Mouse (Mus musculus) MEL (cell line): Measurements from ENCODE around the gene Msx1. TPM values are rescaled to one million over a fixed set of nuclear protein-coding genes. Genes with fewer than 3 reads are reported as not detected.

Source experiments
- DNase-seq: peaks from one replicate; pipeline ENCODE4 v3.0.0; 2011; ENCODE audit warnings: low read depth, low spot score
- H3K27ac ChIP-seq: 2 replicates; pipeline ENCODE4 v1.5.1; 2012; ENCODE audit warnings: low read depth, mild to moderate bottlenecking, control low read depth, low read length, moderate library complexity; ENCODE audit not compliant: control insufficient read depth
- H3K27me3 ChIP-seq, 2 experiments: fragments of 150-350 bp in 1 of 2; sonication (generic) in 1 of 2; 2 replicates each; pipeline ENCODE4 v1.6.1; 2012; ENCODE audit warnings: low read length in 2 of 2, mild to moderate bottlenecking in 2 of 2, improper control_type of control experiment in 1 of 2, moderate library complexity in 1 of 2; ENCODE audit not compliant: insufficient read depth in 2 of 2, control insufficient read depth in 1 of 2
- H3K36me3 ChIP-seq, 2 experiments: 2 replicates each; pipeline ENCODE4 v1.6.1; 2012 to 2014; ENCODE audit warnings: low read length in 2 of 2, improper control_type of control experiment in 1 of 2, inconsistent platforms in 1 of 2, mild to moderate bottlenecking in 1 of 2; ENCODE audit not compliant: insufficient read depth in 2 of 2, control insufficient read depth in 1 of 2
- H3K4me1 ChIP-seq, 2 experiments: fragments of 150-350 bp in 1 of 2; sonication (generic) in 1 of 2; 2 replicates each; pipeline ENCODE4 v1.6.1; 2012; ENCODE audit warnings: low read length in 2 of 2, improper control_type of control experiment in 1 of 2, mild to moderate bottlenecking in 1 of 2; ENCODE audit not compliant: insufficient read depth in 2 of 2, control insufficient read depth in 1 of 2
- H3K4me3 ChIP-seq, 2 experiments: fragments of 150-350 bp in 1 of 2; sonication (generic) in 1 of 2; 2 replicates each; pipeline ENCODE4 v1.5.1; 2012; ENCODE audit warnings: low read depth in 2 of 2, low read length in 2 of 2, mild to moderate bottlenecking in 2 of 2, moderate library complexity in 2 of 2, control low read depth in 1 of 2, improper control_type of control experiment in 1 of 2; ENCODE audit not compliant: control insufficient read depth in 1 of 2, insufficient read depth in 1 of 2
- H3K79me2 ChIP-seq: 2 replicates; pipeline ENCODE4 v1.6.1; 2012; ENCODE audit warnings: mild to moderate bottlenecking, low read length, moderate library complexity; ENCODE audit not compliant: control insufficient read depth, poor library complexity, insufficient read depth
- H3K9ac ChIP-seq: 2 replicates; pipeline ENCODE4 v1.6.1; 2012; ENCODE audit warnings: low read depth, mild to moderate bottlenecking, control low read depth, low read length, moderate library complexity; ENCODE audit not compliant: control insufficient read depth, poor library complexity, severe bottlenecking
- H3K9me3 ChIP-seq: fragments of 150-350 bp; sonication (generic); replicated peaks from 2 replicates; pipeline ENCODE4 v1.6.1; 2012; ENCODE audit warnings: mild to moderate bottlenecking, low read length, improper control_type of control experiment, moderate library complexity; ENCODE audit not compliant: insufficient read depth
- CHD1 ChIP-seq: IDR thresholded peaks from 2 replicates; pipeline ENCODE4 v1.6.1; 2012; ENCODE audit warnings: low read depth, mild to moderate bottlenecking, inconsistent platforms, low read length, improper control_type of control experiment
- CHD2 ChIP-seq: IDR thresholded peaks from 2 replicates; pipeline ENCODE4 v1.6.1; 2011; ENCODE audit warnings: low read length, improper control_type of control experiment
- CTCF ChIP-seq, 3 experiments: IDR thresholded peaks in 2 of 3; conservative IDR thresholded peaks in 1 of 3; 2 replicates each; pipeline ENCODE4 v1.5.1; 2011 to 2012; ENCODE audit warnings: low read length in 3 of 3, low read depth in 2 of 3, mild to moderate bottlenecking in 2 of 3, improper control_type of control experiment in 1 of 3, inconsistent platforms in 1 of 3, mixed read lengths in 1 of 3, moderate library complexity in 1 of 3; ENCODE audit not compliant: control insufficient read depth in 1 of 3, insufficient read depth in 1 of 3, poor library complexity in 1 of 3, severe bottlenecking in 1 of 3
- E2F4 ChIP-seq: IDR thresholded peaks from 2 replicates; pipeline ENCODE4 v1.6.1; 2011; ENCODE audit warnings: low read depth, low read length, improper control_type of control experiment, borderline replicate concordance
- ELF1 ChIP-seq: IDR thresholded peaks from 2 replicates; pipeline ENCODE4 v1.6.1; 2014; ENCODE audit warnings: low read depth, mild to moderate bottlenecking, inconsistent platforms, low read length, improper control_type of control experiment, moderate library complexity
- EP300 ChIP-seq, 2 experiments: IDR thresholded peaks; 2 replicates each; pipeline ENCODE4 v1.6.1; 2011; ENCODE audit warnings: improper control_type of control experiment in 2 of 2, low read length in 2 of 2, low read depth in 1 of 2, mild to moderate bottlenecking in 1 of 2
- ETS1 ChIP-seq: IDR thresholded peaks from 2 replicates; pipeline ENCODE4 v1.6.1; 2012; ENCODE audit warnings: low read depth, mild to moderate bottlenecking, inconsistent platforms, low read length, improper control_type of control experiment, moderate library complexity
- HCFC1 ChIP-seq: IDR thresholded peaks from 2 replicates; pipeline ENCODE4 v1.6.1; 2012; ENCODE audit warnings: low read depth, mild to moderate bottlenecking, inconsistent platforms, low read length, improper control_type of control experiment, moderate library complexity
- JUND ChIP-seq: IDR thresholded peaks from 2 replicates; pipeline ENCODE4 v1.6.1; 2011; ENCODE audit warnings: low read depth, mild to moderate bottlenecking, improper control_type of control experiment, low read length
- MAX ChIP-seq: IDR thresholded peaks from 2 replicates; pipeline ENCODE4 v1.6.1; 2011; ENCODE audit warnings: low read length, improper control_type of control experiment
- MAZ ChIP-seq: IDR thresholded peaks from 2 replicates; pipeline ENCODE4 v1.6.1; 2012; ENCODE audit warnings: low read depth, mild to moderate bottlenecking, inconsistent platforms, low read length, improper control_type of control experiment
- MEF2A ChIP-seq: IDR thresholded peaks from 2 replicates; pipeline ENCODE4 v1.6.1; 2014; ENCODE audit warnings: low read depth, mild to moderate bottlenecking, inconsistent platforms, low read length, improper control_type of control experiment; ENCODE audit not compliant: poor library complexity, insufficient replicate concordance, severe bottlenecking; ENCODE audit errors: extremely low read depth
- MXI1 ChIP-seq: IDR thresholded peaks from 2 replicates; pipeline ENCODE4 v1.6.1; 2011; ENCODE audit warnings: mild to moderate bottlenecking, low read depth, low read length, improper control_type of control experiment
- MYB ChIP-seq: IDR thresholded peaks from 2 replicates; pipeline ENCODE4 v1.6.1; 2011; ENCODE audit warnings: mild to moderate bottlenecking, low read depth, low read length, improper control_type of control experiment
- MYC ChIP-seq: IDR thresholded peaks from 2 replicates; pipeline ENCODE4 v1.6.1; 2011; ENCODE audit warnings: low read depth, mild to moderate bottlenecking, low read length, improper control_type of control experiment, moderate library complexity
- NELFE ChIP-seq: IDR thresholded peaks from 2 replicates; pipeline ENCODE4 v1.6.1; 2011; ENCODE audit warnings: low read depth, low read length, improper control_type of control experiment
- NRF1 ChIP-seq: IDR thresholded peaks from 2 replicates; pipeline ENCODE4 v1.6.1; 2014; ENCODE audit warnings: low read depth, mild to moderate bottlenecking, inconsistent platforms, low read length, improper control_type of control experiment, moderate library complexity; ENCODE audit not compliant: poor library complexity, insufficient read depth, severe bottlenecking
- POLR2AphosphoS2 ChIP-seq: IDR thresholded peaks from 2 replicates; pipeline ENCODE4 v1.6.1; 2011; ENCODE audit warnings: low read length, improper control_type of control experiment
- POLR2AphosphoS5 ChIP-seq: IDR thresholded peaks from 2 replicates; pipeline ENCODE4 v1.6.1; 2012; ENCODE audit warnings: low read depth, borderline replicate concordance, mild to moderate bottlenecking, inconsistent platforms, low read length, moderate library complexity, mixed read lengths
- RAD21 ChIP-seq: IDR thresholded peaks from 2 replicates; pipeline ENCODE4 v1.6.1; 2011; ENCODE audit warnings: mild to moderate bottlenecking, low read depth, low read length, improper control_type of control experiment
- SIN3A ChIP-seq: IDR thresholded peaks from 2 replicates; pipeline ENCODE4 v1.6.1; 2012; ENCODE audit warnings: low read length, improper control_type of control experiment, inconsistent platforms
- SMC3 ChIP-seq: IDR thresholded peaks from 2 replicates; pipeline ENCODE4 v1.6.1; 2011; ENCODE audit warnings: low read depth, low read length, improper control_type of control experiment
- USF1 ChIP-seq: IDR thresholded peaks from 2 replicates; pipeline ENCODE4 v1.6.1; 2014; ENCODE audit warnings: low read depth, mild to moderate bottlenecking, inconsistent platforms, low read length, improper control_type of control experiment, moderate library complexity
- USF2 ChIP-seq, 2 experiments: IDR thresholded peaks; 2 replicates each; pipeline ENCODE4 v1.6.1; 2011 to 2012; ENCODE audit warnings: improper control_type of control experiment in 2 of 2, low read length in 2 of 2, borderline replicate concordance in 1 of 2, inconsistent platforms in 1 of 2, low read depth in 1 of 2, mild to moderate bottlenecking in 1 of 2; ENCODE audit not compliant: insufficient read depth in 1 of 2
- ZKSCAN1 ChIP-seq: IDR thresholded peaks from 2 replicates; pipeline ENCODE4 v1.6.1; 2012; ENCODE audit warnings: low read depth, mild to moderate bottlenecking, inconsistent platforms, low read length, improper control_type of control experiment, moderate library complexity
- ZMIZ1 ChIP-seq: IDR thresholded peaks from 2 replicates; pipeline ENCODE4 v1.6.1; 2012; ENCODE audit warnings: low read depth, mild to moderate bottlenecking, inconsistent platforms, low read length, improper control_type of control experiment, moderate library complexity
- ZNF384 ChIP-seq: IDR thresholded peaks from 2 replicates; pipeline ENCODE4 v1.6.1; 2012; ENCODE audit warnings: low read depth, mild to moderate bottlenecking, inconsistent platforms, low read length, improper control_type of control experiment
- polyA plus RNA-seq, 2 experiments: library from polyadenylated mRNA; stranded (reverse) in 1 of 2; unstranded in 1 of 2; fragments of >175 nt in 1 of 2; fragments of >200 nt in 1 of 2; gene quantifications; 2 replicates each; pipeline versions ENCODE4 v1.2.1 to v1.2.4; 2012; ENCODE audit warnings: low replicate concordance in 2 of 2, low read depth in 1 of 2; ENCODE audit not compliant: insufficient read length in 2 of 2, insufficient read depth in 1 of 2, missing spikeins in 1 of 2
- total RNA-seq: library from RNA; depleted of rRNA; stranded (reverse); fragments of 300-350 nt; gene quantifications from 2 replicates; pipeline ENCODE4 v1.2.3, GENCODE M21; 2012

The Msx1 gene
- total and polyA plus RNA-seq, 3 experiments: not detected

DNA sequence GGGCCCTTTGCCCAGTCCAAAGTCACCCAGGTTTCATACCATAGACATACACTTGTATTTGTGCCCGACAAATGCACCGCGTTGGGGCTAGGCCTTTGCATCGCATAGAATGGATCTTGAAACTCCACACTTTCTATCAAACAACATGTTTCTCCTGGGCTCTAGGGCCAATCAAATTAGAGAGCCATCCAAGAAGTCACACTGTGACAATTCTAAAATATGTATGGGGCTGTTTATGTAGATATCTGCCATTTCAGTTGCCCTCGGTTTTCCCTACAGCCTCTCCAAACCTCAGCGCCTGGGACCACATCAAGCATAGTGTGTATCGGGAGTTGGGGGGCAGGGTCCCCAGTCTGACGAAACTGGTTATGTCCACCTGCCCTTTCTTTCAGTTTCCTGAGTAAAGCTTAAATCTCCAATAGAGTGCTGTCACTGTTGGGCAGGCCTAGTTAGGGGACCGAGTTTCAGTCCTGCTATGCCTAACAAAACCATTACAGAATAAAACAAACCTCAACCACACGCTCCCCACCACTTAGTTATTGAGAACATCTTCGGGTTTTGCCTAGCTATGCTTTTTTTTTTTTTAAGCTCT is 2.2 kb downstream of the Msx1 start:
- no peak overlapping the region for H3K9ac ChIP-seq
- no peaks in the 10 kb centered on the region for H3K79me2 ChIP-seq
- H3K4me1 ChIP-seq: no peaks in the 10 kb centered on the region
- H3K36me3 ChIP-seq: no peaks in the 10 kb centered on the region
- no peaks in the 10 kb centered on the region for H3K9me3 ChIP-seq
- DNase-seq: no peak
- H3K4me3 ChIP-seq: no peak overlapping the region
- no peak overlapping the region for H3K27ac ChIP-seq
- TF ChIP-seq HCFC1: no peak
- no peak for TF ChIP-seq ZMIZ1
- TF ChIP-seq USF2 (IDR thresholded peaks at IDR 0.05; ENCODE audit: borderline replicate concordance in 1 of 2, insufficient read depth in 1 of 2, low read depth in 1 of 2, low read length in 2 of 2): no peak
- no peak for TF ChIP-seq JUND
- TF ChIP-seq ETS1: no peak
- TF ChIP-seq EP300 (IDR thresholded peaks at IDR 0.05; ENCODE audit: low read depth in 1 of 2, low read length in 2 of 2): no peak
- TF ChIP-seq ELF1: no peak
- TF ChIP-seq E2F4: no peak
- TF ChIP-seq ZKSCAN1: no peak
- TF ChIP-seq CHD1: no peak
- no peak for TF ChIP-seq MYC
- no peak for TF ChIP-seq CTCF (IDR thresholded peaks at IDR 0.05 in 2 of 3, conservative IDR thresholded peaks at IDR 0.05 in 1 of 3; ENCODE audit: control insufficient read depth in 1 of 3, insufficient read depth in 1 of 3, low read depth in 2 of 3, low read length in 3 of 3, poor library complexity in 1 of 3, severe bottlenecking in 1 of 3)
- no peak for TF ChIP-seq MXI1
- no peak for TF ChIP-seq POLR2AphosphoS5
- no peak for TF ChIP-seq MAZ
- no peaks in the 10 kb centered on the region; a peak in 1 of 4 replicates for H3K27me3 ChIP-seq

- Histone ChIP-seq H3K4me3 (no peak overlapping the region), H3K79me2 (no peaks in the 10 kb centered on the region), H3K27ac (no peak overlapping the region), H3K36me3 (no peaks in the 10 kb centered on the region), H3K9me3 (no peaks in the 10 kb centered on the region), H3K27me3 (no peaks in the 10 kb centered on the region), H3K9ac (no peak overlapping the region), H3K4me1 (no peaks in the 10 kb centered on the region)
- no peak for DNase-seq
- TF ChIP-seq RAD21: no peak
- no peak for TF ChIP-seq ZNF384
- TF ChIP-seq POLR2AphosphoS2: no peak
- no peak for TF ChIP-seq CHD2
- no peak for TF ChIP-seq MYC
- no peak for TF ChIP-seq NELFE
- TF ChIP-seq MYB: no peak
- TF ChIP-seq ZMIZ1: no peak
- no peak for TF ChIP-seq HCFC1
- no peak for TF ChIP-seq USF1
- TF ChIP-seq MEF2A: no peak
- TF ChIP-seq SIN3A: no peak
- no peak for TF ChIP-seq SMC3
- TF ChIP-seq NRF1: no peak
- TF ChIP-seq MXI1: no peak
- TF ChIP-seq MAX: no peak
Measured at GRCm38 (mm10) chr5:37821111-37821601, 3.2 kb downstream of the Msx1 start.
